Mouse (Mus musculus) liver, adult 2 months (tissue): ENCODE results near the gene Gm20388. TPM values are rescaled to one million over a fixed set of nuclear protein-coding genes. Genes with fewer than 3 reads are reported as not detected.

Source experiments
- DNase-seq: peaks from one replicate; pipeline ENCODE4 v3.0.0-alpha.2; 2011; ENCODE audit warnings: low read depth, low spot score; ENCODE audit errors: extremely low read depth
- H3K27ac ChIP-seq: fragments of 200-500 bp; replicated peaks from 2 replicates; pipeline ENCODE4 v1.5.1; 2012; ENCODE audit warnings: low read depth, mild to moderate bottlenecking, control low read depth, inconsistent platforms, low read length; ENCODE audit not compliant: insufficient read depth
- H3K27me3 ChIP-seq: fragments of 200-500 bp; 2 replicates; pipeline ENCODE4 v1.6.1; 2012; ENCODE audit warnings: mild to moderate bottlenecking, moderate library complexity, low read length, inconsistent platforms; ENCODE audit not compliant: control insufficient read depth, insufficient read depth
- H3K36me3 ChIP-seq: fragments of 200-500 bp; 2 replicates; pipeline ENCODE4 v1.6.1; 2012; ENCODE audit warnings: low read length, inconsistent platforms; ENCODE audit not compliant: control insufficient read depth, insufficient read depth
- H3K4me1 ChIP-seq: fragments of 200-500 bp; 2 replicates; pipeline ENCODE4 v1.6.1; 2011; ENCODE audit warnings: low read length; ENCODE audit not compliant: control insufficient read depth, insufficient read depth
- H3K4me3 ChIP-seq: fragments of 200-500 bp; 2 replicates; pipeline ENCODE4 v1.5.1; 2011; ENCODE audit warnings: low read depth, mild to moderate bottlenecking, control low read depth, low read length, moderate library complexity; ENCODE audit not compliant: insufficient read depth
- H3K79me2 ChIP-seq: fragments of 200-500 bp; 2 replicates; pipeline ENCODE4 v1.6.1; 2012; ENCODE audit warnings: inconsistent platforms, mild to moderate bottlenecking, low read length, moderate library complexity; ENCODE audit not compliant: control insufficient read depth, insufficient read depth
- H3K9ac ChIP-seq: fragments of 200-500 bp; 2 replicates; pipeline ENCODE4 v1.6.1; 2012; ENCODE audit warnings: low read depth, mild to moderate bottlenecking, control low read depth, inconsistent platforms, low read length
- CTCF ChIP-seq: fragments of 200-500 bp; IDR thresholded peaks from 2 replicates; pipeline ENCODE4 v1.5.1; 2011; ENCODE audit warnings: low read depth, low read length, control low read depth
- POLR2A ChIP-seq: fragments of 200-500 bp; IDR thresholded peaks from 2 replicates; pipeline ENCODE4 v1.6.1; 2011; ENCODE audit warnings: low read length, control low read depth; ENCODE audit not compliant: insufficient read depth; ENCODE audit errors: extremely low read depth
- WGBS: fragments of 180-500 bp; shearing (Covaris S2); methylation state at CpG from one replicate; pipeline ENCODE4 v1.1.7; 2018; 5-methylcytosine and 5-hydroxymethylcytosine counted together
- polyA plus RNA-seq: library from polyadenylated mRNA; depleted of rRNA; stranded (reverse); fragments of >200 nt; gene quantifications from 2 replicates; pipeline ENCODE4 v1.2.3, GENCODE M21; 2012
- total RNA-seq: library from RNA; depleted of rRNA; stranded (reverse); fragments of >200 nt; gene quantifications from 2 replicates; pipeline ENCODE4 v1.2.3, GENCODE M21; 2014

Gene Gm20388
- total and polyA plus RNA-seq, 2 experiments = 6.4 to 19.9 TPM

- peak; percentile 44 for DNase-seq
- peak within 1 kb of the TSS; percentile 66 for H3K27ac ChIP-seq
- H3K27me3 ChIP-seq = no peaks in the 10 kb centered on the region
- H3K36me3 ChIP-seq = peaks cover 4% of the 10 kb centered on the region; the same call in 1 of the 2 replicates
- TF ChIP-seq CTCF = no peak
- TF ChIP-seq POLR2A = no peak
- peak within 1 kb of the TSS; percentile 99 for H3K4me3 ChIP-seq
- peaks cover 18% of the 10 kb centered on the region for H3K79me2 ChIP-seq
- H3K9ac ChIP-seq = peak within 1 kb of the TSS; percentile 100
- under 1% methylated on average over 103 of the region's 103 CpGs for WGBS
- H3K4me1 ChIP-seq = peaks cover 11% of the 10 kb centered on the region
Measured at GRCm38 (mm10) chr8:122475580-122476320, 2565.1 kb downstream of the Gm20388 start, which contains the start of the genes Rnf166 and Ctu2. TSS of gene Rnf166 (minus strand) at chr8:122476064. TSS of gene Ctu2 (plus strand) at chr8:122476143.

GRCm38 (mm10) chr8:122482448-122482847, 2571.8 kb downstream of the Gm20388 start:
- no peaks in the 10 kb centered on the region for H3K27me3 ChIP-seq
- peaks cover 7% of the 10 kb centered on the region; the same call in 1 of the 2 replicates for H3K36me3 ChIP-seq
- H3K79me2 ChIP-seq = no peaks in the 10 kb centered on the region
- TF ChIP-seq POLR2A (no peak), CTCF (no peak)
- no peak overlapping the region for H3K4me3 ChIP-seq
- H3K9ac ChIP-seq = no peak overlapping the region
- H3K27ac ChIP-seq = no peak overlapping the region
- H3K4me1 ChIP-seq = no peaks in the 10 kb centered on the region
- no peak for DNase-seq
- WGBS = 87% methylated on average over 8 of the region's 8 CpGs

GRCm38 (mm10) chr8:122483877-122484276, 2573.2 kb downstream of the Gm20388 start:
- H3K4me3 ChIP-seq = no peak overlapping the region
- DNase-seq = no peak
- H3K27me3 ChIP-seq = no peaks in the 10 kb centered on the region
- H3K9ac ChIP-seq = no peak overlapping the region
- H3K79me2 ChIP-seq = no peaks in the 10 kb centered on the region
- TF ChIP-seq POLR2A (no peak), CTCF (peak; percentile 56)
- peaks cover 7% of the 10 kb centered on the region; the same call in 1 of the 2 replicates for H3K36me3 ChIP-seq
- H3K27ac ChIP-seq = no peak overlapping the region
- 97% methylated on average over 7 of the region's 7 CpGs for WGBS
- H3K4me1 ChIP-seq = no peaks in the 10 kb centered on the region

- Histone ChIP-seq H3K27ac (no peak overlapping the region), H3K4me3 (no peak overlapping the region), H3K79me2 (no peaks in the 10 kb centered on the region), H3K9ac (no peak overlapping the region), H3K27me3 (no peaks in the 10 kb centered on the region), H3K4me1 (no peaks in the 10 kb centered on the region), H3K36me3 (peaks cover 4% of the 10 kb centered on the region; the same call in 1 of the 2 replicates)
- no peak for DNase-seq
- 86% methylated on average over 12 of the region's 12 CpGs for WGBS
- TF ChIP-seq CTCF = no peak
- no peak for TF ChIP-seq POLR2A
Measured at GRCm38 (mm10) chr8:122484831-122485230, 2574.2 kb downstream of the Gm20388 start.

GRCm38 (mm10) chr8:122488387-122488786, 2577.7 kb downstream of the Gm20388 start:
- H3K27me3 ChIP-seq = no peaks in the 10 kb centered on the region
- H3K9ac ChIP-seq = no peak overlapping the region
- no peaks in the 10 kb centered on the region for H3K79me2 ChIP-seq
- 95% methylated on average over 9 of the region's 9 CpGs for WGBS
- no peaks in the 10 kb centered on the region for H3K4me1 ChIP-seq
- H3K27ac ChIP-seq = no peak overlapping the region
- no peak for DNase-seq
- TF ChIP-seq CTCF = no peak
- no peak for TF ChIP-seq POLR2A
- H3K36me3 ChIP-seq = no peaks in the 10 kb centered on the region
- H3K4me3 ChIP-seq = no peak overlapping the region
